Comparison of ENCODE assay signal across 8 mouse cellular contexts in genomic region chr15:84854921-84855901, GRCm38 (mm10). TPM values are rescaled to one million over a fixed set of nuclear protein-coding genes. Genes with fewer than 3 reads are reported as not detected.
DNase-seq lines count a peak whose midpoint lies in the region; ATAC-seq lines count a peak whose summit lies in the region.

No protein-coding gene starts in this region.

- DNase-seq in layer of hippocampus, adult 11-12 months (ENCODE audit: low spot score) = peak; percentile 34
- DNase-seq in layer of hippocampus, adult 9-11 months = no peak
- peak; percentile 70 for DNase-seq in cerebellum, adult 11-12 months
- DNase-seq in limb, embryonic 10.5 days (ENCODE audit: low spot score) = peak; percentile 74
- DNase-seq in midbrain, embryonic 11.5 days (ENCODE audit: low spot score, missing footprints) = peak; percentile 97
- peak; percentile 15 to 23 for DNase-seq in right cerebral cortex, postnatal 36 days (ENCODE audit: low spot score in 2 of 2)

- H3K27me3 ChIP-seq in forebrain, embryonic 15.5 days = no peaks in the 10 kb centered on the region
- H3K27me3 ChIP-seq in hindbrain, embryonic 16.5 days (replicated peaks; ENCODE audit: control insufficient read depth, insufficient read depth, low read length) = no peaks in the 10 kb centered on the region
- H3K27me3 ChIP-seq in limb, embryonic 10.5 days (ENCODE audit: low read depth, poor library complexity, severe bottlenecking) = peaks cover 17% of the 10 kb centered on the region; the same call in 1 of the 2 replicates
- no peaks in the 10 kb centered on the region for H3K27me3 ChIP-seq in midbrain, embryonic 11.5 days (ENCODE audit: control insufficient read depth, insufficient read depth, low read length)

- H3K4me1 ChIP-seq in forebrain, embryonic 15.5 days = peaks cover 36% of the 10 kb centered on the region
- H3K4me1 ChIP-seq in hindbrain, embryonic 16.5 days (ENCODE audit: control insufficient read depth, insufficient read depth, low read depth, low read length) = peaks cover 29% of the 10 kb centered on the region
- peaks cover 57% of the 10 kb centered on the region for H3K4me1 ChIP-seq in limb, embryonic 10.5 days
- H3K4me1 ChIP-seq in midbrain, embryonic 11.5 days (ENCODE audit: control insufficient read depth, insufficient read depth, low read length) = peaks cover 29% of the 10 kb centered on the region

- peak overlapping the region; percentile 99 for H3K27ac ChIP-seq in forebrain, embryonic 15.5 days (replicated peaks)
- peak overlapping the region; percentile 91 for H3K27ac ChIP-seq in hindbrain, embryonic 16.5 days (ENCODE audit: low read depth, low read length)
- peak overlapping the region; percentile 93 for H3K27ac ChIP-seq in limb, embryonic 10.5 days
- H3K27ac ChIP-seq in midbrain, embryonic 11.5 days (ENCODE audit: low read depth, low read length) = peak overlapping the region; percentile 98

- H3K4me3 ChIP-seq in forebrain, embryonic 15.5 days = peak overlapping the region; percentile 91
- H3K4me3 ChIP-seq in hindbrain, embryonic 16.5 days (ENCODE audit: low read length) = peak overlapping the region; percentile 75
- H3K4me3 ChIP-seq in limb, embryonic 10.5 days = peak overlapping the region; percentile 82
- H3K4me3 ChIP-seq in midbrain, embryonic 11.5 days (ENCODE audit: low read depth, low read length) = peak overlapping the region; percentile 80

- no peaks in the 10 kb centered on the region for H3K36me3 ChIP-seq in forebrain, embryonic 15.5 days
- no peaks in the 10 kb centered on the region for H3K36me3 ChIP-seq in hindbrain, embryonic 16.5 days (ENCODE audit: control insufficient read depth, insufficient read depth, low read length)
- H3K36me3 ChIP-seq in limb, embryonic 10.5 days = no peaks in the 10 kb centered on the region
- H3K36me3 ChIP-seq in midbrain, embryonic 11.5 days (ENCODE audit: control insufficient read depth, insufficient read depth, low read length) = no peaks in the 10 kb centered on the region

- under 1% methylated on average over 88 of the region's 88 CpGs for WGBS in forebrain, embryonic 15.5 days
- 1% methylated on average over 86 of the region's 88 CpGs for WGBS in hindbrain, embryonic 16.5 days
- WGBS in limb, embryonic 10.5 days = under 1% methylated on average over 88 of the region's 88 CpGs
- WGBS in midbrain, embryonic 11.5 days = under 1% methylated on average over 87 of the region's 88 CpGs

- peak overlapping the region; percentile 89 for H3K9ac ChIP-seq in forebrain, embryonic 15.5 days (replicated peaks)
- peak overlapping the region; percentile 76 for H3K9ac ChIP-seq in hindbrain, embryonic 16.5 days (ENCODE audit: low read depth, low read length)
- H3K9ac ChIP-seq in midbrain, embryonic 11.5 days (ENCODE audit: low read length) = peak overlapping the region; percentile 97

- no peaks in the 10 kb centered on the region for H3K9me3 ChIP-seq in forebrain, embryonic 15.5 days
- no peaks in the 10 kb centered on the region for H3K9me3 ChIP-seq in hindbrain, embryonic 16.5 days (ENCODE audit: control insufficient read depth, low read length)
- no peaks in the 10 kb centered on the region for H3K9me3 ChIP-seq in limb, embryonic 10.5 days (replicated peaks)
- H3K9me3 ChIP-seq in midbrain, embryonic 11.5 days (ENCODE audit: control insufficient read depth, low read length) = no peaks in the 10 kb centered on the region

- ATAC-seq in forebrain, embryonic 15.5 days (replicated peaks) = peak; percentile 23
- ATAC-seq in hindbrain, embryonic 16.5 days = peak; percentile 18
- peak; percentile 65 for ATAC-seq in midbrain, embryonic 11.5 days (ENCODE audit: low FRiP score)

- peak overlapping the region; percentile 88 for H3K4me2 ChIP-seq in forebrain, embryonic 15.5 days (replicated peaks)
- H3K4me2 ChIP-seq in hindbrain, embryonic 16.5 days (ENCODE audit: low read length) = peak overlapping the region; percentile 96
- H3K4me2 ChIP-seq in midbrain, embryonic 11.5 days = peak overlapping the region; percentile 74

RNA-seq across cellular contexts. Expression of gene Phf21b, which starts 0.6 kb away (rescaled TPM):
- polyA plus RNA-seq in forebrain, embryonic 15.5 days (2015; fragmentation: Nextera tagmentation; extraction: Ambion mirVana) = 11.0 and 13.0 TPM in 2 replicates
- polyA plus RNA-seq in hindbrain, embryonic 16.5 days (2015; fragmentation: Nextera tagmentation; extraction: Ambion mirVana) = 2.5 and 3.5 TPM in 2 replicates
- 1.1 and 1.2 TPM in 2 replicates for polyA plus RNA-seq in limb, embryonic 10.5 days (2016; fragmentation: Nextera tagmentation; extraction: Ambion mirVana)
- 26.4 and 26.8 TPM in 2 replicates for polyA plus RNA-seq in midbrain, embryonic 11.5 days (2014; fragmentation: Nextera tagmentation; extraction: Ambion mirVana)
